Mouse (Mus musculus) hindbrain, embryonic 15.5 days (tissue): ENCODE results near the gene Rnf126. TPM values are rescaled to one million over a fixed set of nuclear protein-coding genes. Genes with fewer than 3 reads are reported as not detected.

Source experiments
- ATAC-seq: fragments of 200-750 bp; cut with Nextera tagmentation; 2 replicates; pipeline ENCODE4 v1.8.0; 2017; ENCODE audit warnings: low read depth, moderate number of reproducible peaks, moderate TSS enrichment; ENCODE audit not compliant: low FRiP score
- H3K27ac ChIP-seq: fragments of 300-500 bp; sonication (generic); replicated peaks from 2 replicates; pipeline ENCODE4 v1.5.1; 2015; ENCODE audit warnings: mild to moderate bottlenecking, inconsistent platforms
- H3K27me3 ChIP-seq: fragments of 300-500 bp; sonication (generic); 2 replicates; pipeline ENCODE4 v1.6.1; 2015; ENCODE audit warnings: control low read depth, inconsistent platforms
- H3K36me3 ChIP-seq: fragments of 300-500 bp; sonication (generic); 2 replicates; pipeline ENCODE4 v1.6.1; 2015; ENCODE audit warnings: control low read depth, inconsistent platforms
- H3K4me1 ChIP-seq: fragments of 300-500 bp; sonication (generic); replicated peaks from 2 replicates; pipeline ENCODE4 v1.6.1; 2015; ENCODE audit warnings: control low read depth, inconsistent platforms
- H3K4me2 ChIP-seq: fragments of 300-500 bp; sonication (generic); 2 replicates; pipeline ENCODE4 v1.6.1; 2015; ENCODE audit warnings: moderate library complexity, mild to moderate bottlenecking, inconsistent platforms
- H3K4me3 ChIP-seq: fragments of 300-500 bp; sonication (generic); 2 replicates; pipeline ENCODE4 v1.5.1; 2015; ENCODE audit warnings: mild to moderate bottlenecking, inconsistent platforms
- H3K9ac ChIP-seq: fragments of 300-500 bp; sonication (generic); 2 replicates; pipeline ENCODE4 v1.6.1; 2015; ENCODE audit warnings: inconsistent platforms
- H3K9me3 ChIP-seq: fragments of 300-500 bp; sonication (generic); 2 replicates; pipeline ENCODE4 v1.6.1; 2016; ENCODE audit warnings: control low read depth, inconsistent platforms
- WGBS: fragments of 180-500 bp; shearing (Covaris S2); methylation state at CpG from one replicate; pipeline ENCODE4 v1.1.7; 2015; 5-methylcytosine and 5-hydroxymethylcytosine counted together
- polyA plus RNA-seq: library from polyadenylated mRNA; unstranded; fragments of >200 nt; fragmentation: Nextera tagmentation; extraction: Ambion mirVana; gene quantifications from 2 replicates; pipeline ENCODE4 v1.2.1, GENCODE M21; 2015

Rnf126 gene
- polyA plus RNA-seq, 1 experiment from 2014 or later, result 125 TPM

GRCm38 (mm10) chr10:79802331-79802971, 35.7 kb upstream of the Rnf126 start:
- peaks cover 79% of the 10 kb centered on the region for H3K4me1 ChIP-seq
- H3K27me3 ChIP-seq, result no peaks in the 10 kb centered on the region
- peak overlapping the region; percentile 81 for H3K27ac ChIP-seq
- peak overlapping the region; percentile 2; the same call in 1 of the 2 replicates for H3K4me2 ChIP-seq
- 24% methylated on average over 11 of the region's 11 CpGs for WGBS
- no peaks in the 10 kb centered on the region; the same call in 1 of the 2 replicates for H3K36me3 ChIP-seq
- H3K4me3 ChIP-seq, result no peak overlapping the region
- no peak for ATAC-seq
- no peaks in the 10 kb centered on the region for H3K9me3 ChIP-seq
- H3K9ac ChIP-seq, result no peak overlapping the region

- Histone ChIP-seq H3K4me3 (no peak overlapping the region), H3K36me3 (no peaks in the 10 kb centered on the region), H3K9ac (no peak overlapping the region), H3K9me3 (no peaks in the 10 kb centered on the region), H3K4me2 (peak overlapping the region; percentile 2; the same call in 1 of the 2 replicates), H3K4me1 (peaks cover 83% of the 10 kb centered on the region), H3K27ac (peak overlapping the region; percentile 81), H3K27me3 (no peaks in the 10 kb centered on the region)
- 36% methylated on average over 3 of the region's 3 CpGs for WGBS
- no peak for ATAC-seq
Observed at GRCm38 (mm10) chr10:79801837-79802236, 35.1 kb upstream of the Rnf126 start.

GRCm38 (mm10) chr10:79800508-79800907, 33.8 kb upstream of the Rnf126 start:
- no peak for ATAC-seq
- Histone ChIP-seq H3K27ac (no peak overlapping the region), H3K36me3 (no peaks in the 10 kb centered on the region), H3K9ac (no peak overlapping the region), H3K9me3 (no peaks in the 10 kb centered on the region), H3K4me2 (no peak overlapping the region), H3K4me3 (no peak overlapping the region), H3K4me1 (peaks cover 83% of the 10 kb centered on the region), H3K27me3 (no peaks in the 10 kb centered on the region)
- 74% methylated on average over 11 of the region's 11 CpGs for WGBS

GRCm38 (mm10) chr10:79798289-79798928, 31.7 kb upstream of the Rnf126 start:
- Histone ChIP-seq H3K27me3 (no peaks in the 10 kb centered on the region), H3K4me2 (no peak overlapping the region), H3K4me1 (peaks cover 76% of the 10 kb centered on the region), H3K9ac (no peak overlapping the region), H3K36me3 (no peaks in the 10 kb centered on the region), H3K27ac (no peak overlapping the region), H3K4me3 (no peak overlapping the region), H3K9me3 (no peaks in the 10 kb centered on the region)
- 90% methylated on average over 12 of the region's 12 CpGs for WGBS
- no peak for ATAC-seq

GRCm38 (mm10) chr10:79797326-79797725, 30.6 kb upstream of the Rnf126 start:
- 41% methylated on average over 15 of the region's 15 CpGs for WGBS
- ATAC-seq, result no peak
- Histone ChIP-seq H3K4me1 (peaks cover 71% of the 10 kb centered on the region), H3K27ac (0 out of 2 replicates have a peak overlapping the region, but pooled peaks have one; percentile 32), H3K4me2 (peak overlapping the region; percentile 28), H3K27me3 (no peaks in the 10 kb centered on the region), H3K36me3 (no peaks in the 10 kb centered on the region), H3K9me3 (no peaks in the 10 kb centered on the region), H3K9ac (no peak overlapping the region), H3K4me3 (0 out of 2 replicates have a peak overlapping the region, but pooled peaks have one; percentile 5)

- Histone ChIP-seq H3K9me3 (no peaks in the 10 kb centered on the region), H3K36me3 (no peaks in the 10 kb centered on the region), H3K4me3 (no peak overlapping the region), H3K9ac (no peak overlapping the region), H3K4me1 (peaks cover 57% of the 10 kb centered on the region), H3K4me2 (no peak overlapping the region), H3K27ac (no peak overlapping the region), H3K27me3 (no peaks in the 10 kb centered on the region)
- ATAC-seq, result no peak
- WGBS, result 99% methylated on average over 3 of the region's 3 CpGs
Observed at GRCm38 (mm10) chr10:79795905-79796304, 29.2 kb upstream of the Rnf126 start.

GRCm38 (mm10) chr10:79794491-79794931, 27.8 kb upstream of the Rnf126 start:
- Histone ChIP-seq H3K4me1 (peaks cover 49% of the 10 kb centered on the region), H3K27ac (peak overlapping the region; percentile 94), H3K36me3 (no peaks in the 10 kb centered on the region), H3K9ac (peak overlapping the region; percentile 99), H3K4me2 (peak overlapping the region; percentile 87), H3K9me3 (no peaks in the 10 kb centered on the region), H3K4me3 (peak overlapping the region; percentile 98), H3K27me3 (no peaks in the 10 kb centered on the region)
- under 1% methylated on average over 10 of the region's 10 CpGs for WGBS
- ATAC-seq, result peak; percentile 38

- ATAC-seq, result peak; percentile 2
- Histone ChIP-seq H3K4me3 (peak overlapping the region; percentile 98), H3K36me3 (no peaks in the 10 kb centered on the region), H3K27ac (peak overlapping the region; percentile 94), H3K9ac (peak overlapping the region; percentile 99), H3K4me2 (peak overlapping the region; percentile 87), H3K9me3 (no peaks in the 10 kb centered on the region), H3K4me1 (peaks cover 46% of the 10 kb centered on the region), H3K27me3 (no peaks in the 10 kb centered on the region)
- WGBS, result under 1% methylated on average over 36 of the region's 38 CpGs
Observed at GRCm38 (mm10) chr10:79793738-79794490, 27.2 kb upstream of the Rnf126 start.

GRCm38 (mm10) chr10:79793051-79793737, 26.4 kb upstream of the Rnf126 start, which contains the start of gene Palm:
TSS of gene Palm (plus strand) at chr10:79793572.
- ATAC-seq, result peak; percentile 71
- Histone ChIP-seq H3K27ac (peak within 1 kb of the TSS; percentile 94), H3K4me1 (peaks cover 44% of the 10 kb centered on the region), H3K36me3 (no peaks in the 10 kb centered on the region), H3K9me3 (no peaks in the 10 kb centered on the region), H3K9ac (peak within 1 kb of the TSS; percentile 99), H3K4me3 (peak within 1 kb of the TSS; percentile 98), H3K27me3 (no peaks in the 10 kb centered on the region), H3K4me2 (peak within 1 kb of the TSS; percentile 87)
- WGBS, result 6% methylated on average over 49 of the region's 51 CpGs

GRCm38 (mm10) chr10:79792339-79793040, 25.7 kb upstream of the Rnf126 start:
- WGBS, result 86% methylated on average over 5 of the region's 5 CpGs
- Histone ChIP-seq H3K36me3 (no peaks in the 10 kb centered on the region), H3K27me3 (no peaks in the 10 kb centered on the region), H3K4me3 (peak overlapping the region; percentile 98), H3K4me2 (peak overlapping the region; percentile 87; the same call in 1 of the 2 replicates), H3K9me3 (no peaks in the 10 kb centered on the region), H3K4me1 (peaks cover 37% of the 10 kb centered on the region), H3K27ac (no peak overlapping the region), H3K9ac (no peak overlapping the region)
- no peak for ATAC-seq

- Histone ChIP-seq H3K9ac (no peak within 1 kb of the TSS), H3K27ac (no peak within 1 kb of the TSS), H3K4me2 (no peak within 1 kb of the TSS), H3K9me3 (no peaks in the 10 kb centered on the region), H3K36me3 (no peaks in the 10 kb centered on the region), H3K27me3 (no peaks in the 10 kb centered on the region), H3K4me1 (peaks cover 24% of the 10 kb centered on the region), H3K4me3 (no peak within 1 kb of the TSS)
- 89% methylated on average over 4 of the region's 4 CpGs for WGBS
- ATAC-seq, result no peak
Observed at GRCm38 (mm10) chr10:79790861-79791260, 24.1 kb upstream of the Rnf126 start, which contains the start of gene Prss57. TSS of gene Prss57 (minus strand) at chr10:79790961.
